Mouse (Mus musculus) inflammation-experienced regulatory T-cells, adult 16 weeks (primary cell): ENCODE results near the gene Psg16. TPM values are rescaled to one million over a fixed set of nuclear protein-coding genes. Genes with fewer than 3 reads are reported as not detected.

Source experiments
- polyA plus RNA-seq: library from polyadenylated mRNA; unstranded; fragments of 100-300 nt; shearing (Covaris generic); gene quantifications from one replicate; pipeline ENCODE4 v1.2.1, GENCODE M21; 2017

Gene Psg16
- polyA plus RNA-seq: 0.71 TPM

DNA sequence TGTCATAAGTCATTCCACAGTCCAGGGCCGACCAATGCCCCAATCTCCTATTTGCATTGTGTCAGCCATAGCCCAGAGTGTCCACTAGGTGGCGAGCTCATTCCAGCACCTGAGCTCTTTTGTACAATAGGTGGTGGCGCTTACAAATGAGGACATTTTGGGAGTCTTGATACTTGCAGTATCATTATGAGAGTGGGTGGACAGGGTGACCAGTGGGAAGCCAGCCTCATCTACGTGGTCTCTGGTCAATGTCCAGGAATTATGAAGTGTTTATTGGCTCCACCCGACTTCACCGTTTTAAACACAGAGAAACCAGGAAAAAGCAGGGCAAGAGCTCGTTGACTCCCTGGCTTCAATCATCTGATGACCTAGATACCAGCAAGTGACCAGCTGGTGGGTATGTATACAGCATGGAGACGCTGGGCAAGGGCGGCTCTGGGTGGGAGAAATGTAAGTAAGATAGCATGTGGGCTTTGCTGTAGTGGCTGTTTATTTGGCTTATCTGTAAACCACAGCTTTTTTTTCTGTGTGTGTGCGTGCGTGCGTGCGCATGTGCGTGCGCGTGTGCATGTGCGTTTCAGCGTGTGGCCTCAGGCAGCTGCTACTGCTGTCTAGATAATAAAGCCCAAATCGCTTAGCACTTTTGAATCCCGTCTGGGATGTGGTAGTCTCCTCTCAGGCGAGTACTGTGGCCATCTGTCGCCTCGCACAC is at the start of gene Psg16:
Gene Psg16 (plus strand): TSS at position 137 of the 712 bp plus-strand sequence.

DNA sequence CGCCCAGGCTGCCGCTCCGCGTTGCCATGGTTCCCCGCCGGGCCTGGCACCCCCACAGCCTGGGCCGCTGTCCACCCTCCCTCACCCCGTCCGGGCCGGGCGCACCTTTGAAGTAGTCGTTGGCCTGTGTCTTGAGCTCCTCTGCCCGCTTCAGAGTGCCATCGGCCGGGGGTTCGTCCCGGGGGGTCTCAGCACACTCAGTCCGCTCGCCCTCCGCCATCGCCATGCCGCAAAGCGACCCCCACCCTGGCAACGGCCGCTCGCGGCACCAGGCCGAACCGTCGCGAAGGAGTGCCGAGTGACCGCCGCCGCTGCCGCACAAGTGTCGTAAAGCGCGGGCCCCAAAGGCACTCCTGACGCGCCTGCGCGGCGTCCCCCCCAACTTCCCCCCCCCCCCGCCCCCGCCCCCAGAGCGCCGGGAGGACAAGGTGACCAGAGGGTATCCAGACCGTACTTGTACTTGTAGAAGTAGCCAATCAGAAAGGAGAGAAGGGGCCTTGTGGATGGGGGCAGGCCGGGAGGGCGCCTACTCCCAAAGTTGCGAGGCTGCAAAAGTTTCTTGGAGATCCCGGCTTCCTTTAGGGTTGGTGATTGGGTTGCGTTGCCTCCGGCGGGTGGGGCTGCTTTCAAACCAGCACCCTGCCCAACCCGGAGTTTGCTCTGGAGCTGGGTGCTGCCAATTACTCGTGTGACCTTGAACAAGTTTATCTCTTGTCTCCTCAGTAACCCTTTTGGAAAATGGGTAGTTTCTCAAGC is 46.1 kb upstream of the Psg16 start, which contains the start of gene Ppp5c:
Gene Ppp5c (minus strand): TSS at position 337 of the 756 bp plus-strand sequence.

DNA sequence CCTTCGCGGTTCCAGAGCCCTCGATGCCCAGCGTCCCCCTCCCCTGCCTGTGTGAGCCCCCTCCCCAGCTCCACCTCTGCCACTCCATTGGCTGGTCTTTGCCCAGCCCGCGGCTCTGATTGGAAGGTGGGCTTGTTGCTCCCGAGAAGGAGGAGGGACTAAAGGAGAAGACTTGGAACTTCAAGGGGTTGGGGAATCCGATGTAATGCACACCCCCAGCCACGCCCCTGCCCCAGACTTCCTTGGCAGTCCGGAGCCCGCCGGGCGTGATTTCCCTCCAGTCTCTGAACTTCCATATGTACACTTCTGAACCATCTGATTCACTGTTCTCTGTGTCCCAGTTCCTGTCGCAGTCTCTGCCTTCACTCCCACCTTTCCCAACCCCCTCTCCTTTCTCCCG is 11.5 kb upstream of the Psg16 start, which contains the start of gene Hif3a:
Gene Hif3a (minus strand): TSS at position 39 of the 400 bp plus-strand sequence.

DNA sequence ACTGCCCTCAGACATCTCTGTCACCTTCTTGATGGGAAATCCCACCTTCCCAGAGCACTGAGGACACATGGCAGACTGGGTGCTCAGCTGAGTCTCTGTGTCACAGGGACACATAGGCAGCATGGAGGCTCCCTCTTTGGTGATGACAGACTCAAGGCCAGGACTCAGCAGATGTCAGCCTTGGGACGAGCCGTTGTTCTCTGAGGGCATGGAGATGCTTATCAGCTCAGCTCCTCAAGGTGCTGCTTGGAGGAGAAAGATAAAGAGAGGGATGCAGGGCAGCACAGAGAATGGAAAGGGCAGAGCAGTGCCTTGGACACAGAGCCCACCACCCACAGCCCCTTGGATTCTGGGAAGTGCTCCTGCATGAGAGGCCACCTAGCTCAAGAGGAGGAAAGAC is 76.1 kb downstream of the Psg16 start, which contains the start of gene Ceacam3:
Gene Ceacam3 (plus strand): TSS at position 352 of the 400 bp plus-strand sequence.

Other genes starting within 250 kb of the Psg16 start
- 242 TPM for gene Prkd2, start 231.1 kb upstream of the Psg16 start, polyA plus RNA-seq
- gene Dact3, start 198.7 kb upstream of the Psg16 start, polyA plus RNA-seq: not detected
- not detected for gene Gng8, start 182.3 kb upstream of the Psg16 start, polyA plus RNA-seq
- gene Ptgir, start 167.6 kb upstream of the Psg16 start, polyA plus RNA-seq: 8.3 TPM
- 71.9 TPM for gene Calm3, start 149.9 kb upstream of the Psg16 start, polyA plus RNA-seq
- not detected for gene Pnmal2, start 129.4 kb upstream of the Psg16 start, polyA plus RNA-seq
- not detected for gene Pnmal1, start 114.4 kb upstream of the Psg16 start, polyA plus RNA-seq
- 5.4 TPM for gene Gm42372, start 91.0 kb upstream of the Psg16 start, polyA plus RNA-seq
- gene Ccdc8, start 81.3 kb upstream of the Psg16 start, polyA plus RNA-seq: 0.12 TPM
- gene Ppp5c, start 46.1 kb upstream of the Psg16 start, polyA plus RNA-seq: 141 TPM
- 1.5 TPM for gene Hif3a, start 11.6 kb upstream of the Psg16 start, polyA plus RNA-seq
- not detected for gene Ceacam3, start 76.2 kb downstream of the Psg16 start, polyA plus RNA-seq
- gene Psg29, start 129.4 kb downstream of the Psg16 start, polyA plus RNA-seq: not detected